Mouse (Mus musculus): ENCODE results near the gene Mageb18. TPM values are rescaled to one million over a fixed set of nuclear protein-coding genes. Genes with fewer than 3 reads are reported as not detected.
"Not testable (repeated sequence)": the region's sequence is repeated elsewhere in the genome, so short reads cannot be mapped to it uniquely, and the experiment has no call there.

The Mageb18 gene
- polyA plus RNA-seq (2011; ENCODE audit: insufficient read length, low read depth, missing spikeins): not detected in 2 replicates

- Histone ChIP-seq H3K4me3 (ENCODE audit: insufficient read depth, low read length) (no peak within 1 kb of the TSS), H3K4me1 (ENCODE audit: control insufficient read depth, insufficient read depth, low read length) (no peaks in the 10 kb centered on the region), H3K27ac (ENCODE audit: insufficient read depth, low read length) (no peak within 1 kb of the TSS)
- TF ChIP-seq CTCF (IDR thresholded peaks at IDR 0.05; ENCODE audit: borderline replicate concordance, insufficient read depth, low read length) (no peak), POLR2A (IDR thresholded peaks at IDR 0.05; ENCODE audit: low read depth, low read length) (no peak)
Observed at GRCm38 (mm10) chrX:92599472-92599871, at the start of gene Mageb18. TSS of gene Mageb18 (minus strand) at chrX:92599572.

GRCm38 (mm10) chrX:92612788-92613187 is 13.4 kb upstream of the Mageb18 start:
- H3K4me3 ChIP-seq (ENCODE audit: insufficient read depth, low read length): no peak overlapping the region
- H3K27ac ChIP-seq (ENCODE audit: insufficient read depth, low read length): no peak overlapping the region
- TF ChIP-seq CTCF (IDR thresholded peaks at IDR 0.05; ENCODE audit: borderline replicate concordance, insufficient read depth, low read length) (no peak), POLR2A (IDR thresholded peaks at IDR 0.05; ENCODE audit: low read depth, low read length) (no peak)
- no peaks in the 10 kb centered on the region for H3K4me1 ChIP-seq (ENCODE audit: control insufficient read depth, insufficient read depth, low read length)

DNA sequence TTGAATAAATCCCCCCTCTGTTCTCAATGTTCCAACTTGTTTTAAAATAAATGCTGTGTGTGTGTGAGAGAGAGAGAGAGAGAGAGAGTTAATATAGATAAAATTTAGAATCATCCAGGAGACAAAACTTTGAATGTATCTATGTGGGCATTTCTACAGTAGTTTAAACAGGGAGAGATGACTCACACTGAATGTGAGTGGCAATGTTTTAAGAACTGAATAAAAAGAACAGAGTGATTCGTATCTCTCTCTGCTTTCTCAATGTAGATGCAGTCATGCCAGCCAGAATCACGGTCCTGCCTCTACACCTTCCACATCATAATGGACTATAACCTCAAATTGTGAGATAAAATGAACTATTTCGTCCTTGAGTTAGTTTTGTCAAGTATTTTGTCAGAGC is 11.1 kb upstream of the Mageb18 start:
- Histone ChIP-seq H3K4me1 (ENCODE audit: control insufficient read depth, insufficient read depth, low read length) (no peaks in the 10 kb centered on the region), H3K4me3 (ENCODE audit: insufficient read depth, low read length) (no peak overlapping the region), H3K27ac (ENCODE audit: insufficient read depth, low read length) (no peak overlapping the region)
- TF ChIP-seq CTCF (IDR thresholded peaks at IDR 0.05; ENCODE audit: borderline replicate concordance, insufficient read depth, low read length) (no peak), POLR2A (IDR thresholded peaks at IDR 0.05; ENCODE audit: low read depth, low read length) (no peak)

DNA sequence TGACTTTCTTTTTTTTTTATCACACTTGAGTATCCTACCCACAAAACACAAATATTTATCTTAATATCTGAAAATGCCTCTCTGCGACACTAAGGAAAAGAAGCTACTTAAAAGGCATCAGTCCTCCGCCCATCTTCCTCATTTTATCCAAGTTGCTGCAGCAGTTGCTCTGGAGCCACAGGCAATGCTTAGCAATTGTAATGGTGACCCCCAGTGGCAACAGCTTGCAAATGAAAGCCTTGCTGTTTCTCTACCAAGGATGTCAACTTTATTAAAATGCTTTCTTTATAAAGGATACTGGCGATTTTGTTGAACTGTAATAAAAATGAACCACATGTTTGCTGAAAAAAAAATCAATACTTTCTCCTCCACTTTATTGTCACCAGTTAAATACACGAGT is 2.0 kb downstream of the Mageb18 start:
- no peak overlapping the region for H3K27ac ChIP-seq (ENCODE audit: insufficient read depth, low read length)
- H3K4me3 ChIP-seq (ENCODE audit: insufficient read depth, low read length): no peak overlapping the region
- no peaks in the 10 kb centered on the region for H3K4me1 ChIP-seq (ENCODE audit: control insufficient read depth, insufficient read depth, low read length)
- no peak for TF ChIP-seq CTCF (IDR thresholded peaks at IDR 0.05; ENCODE audit: borderline replicate concordance, insufficient read depth, low read length)
- no peak for TF ChIP-seq POLR2A (IDR thresholded peaks at IDR 0.05; ENCODE audit: low read depth, low read length)

DNA sequence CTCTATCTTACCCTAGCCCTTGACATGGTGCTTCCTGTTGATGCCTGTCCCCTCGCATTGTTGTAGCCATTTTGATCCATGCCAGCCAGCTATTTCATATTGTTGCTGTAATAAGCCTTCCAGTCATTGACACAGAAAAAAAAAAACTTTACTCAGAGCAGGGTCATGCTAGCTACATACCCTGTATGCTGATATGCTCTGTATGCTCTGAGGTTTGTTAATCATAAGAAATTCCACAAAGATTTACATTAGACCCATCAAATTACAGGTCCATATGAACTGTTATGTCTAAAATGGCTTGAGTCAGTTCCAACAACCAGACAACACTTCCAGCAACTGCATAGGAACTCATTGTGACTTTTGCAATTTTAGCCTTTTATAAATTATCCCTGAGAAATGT is 71.5 kb downstream of the Mageb18 start:
- TF ChIP-seq POLR2A (IDR thresholded peaks at IDR 0.05; ENCODE audit: low read depth, low read length) (no peak), CTCF (IDR thresholded peaks at IDR 0.05; ENCODE audit: borderline replicate concordance, insufficient read depth, low read length) (no peak)
- Histone ChIP-seq H3K4me1 (ENCODE audit: control insufficient read depth, insufficient read depth, low read length) (no peaks in the 10 kb centered on the region), H3K27ac (ENCODE audit: insufficient read depth, low read length) (no peak overlapping the region), H3K4me3 (ENCODE audit: insufficient read depth, low read length) (no peak overlapping the region)

DNA sequence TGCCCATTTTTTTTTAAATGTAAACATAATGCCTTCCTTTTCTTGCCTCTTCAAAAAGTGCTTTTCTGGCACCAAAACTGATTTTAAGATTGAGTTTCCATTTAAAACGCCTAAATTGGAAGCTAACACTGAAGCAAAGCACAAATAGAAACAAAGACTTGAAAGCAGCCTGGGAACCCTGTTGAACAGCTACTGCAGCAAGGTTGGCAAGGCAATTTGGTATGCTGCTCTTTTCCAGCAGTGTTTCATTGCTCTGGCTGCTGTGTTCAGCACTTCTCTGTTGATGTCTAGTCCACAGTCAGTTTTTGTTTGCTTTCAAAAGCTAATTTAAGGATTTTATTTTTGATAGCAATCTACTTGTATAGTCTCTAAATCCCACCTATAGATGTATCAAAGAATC is 101.1 kb downstream of the Mageb18 start:
- TF ChIP-seq CTCF (IDR thresholded peaks at IDR 0.05; ENCODE audit: borderline replicate concordance, insufficient read depth, low read length): no peak
- no peak for TF ChIP-seq POLR2A (IDR thresholded peaks at IDR 0.05; ENCODE audit: low read depth, low read length)
- H3K4me3 ChIP-seq (ENCODE audit: insufficient read depth, low read length): no peak overlapping the region
- no peaks in the 10 kb centered on the region for H3K4me1 ChIP-seq (ENCODE audit: control insufficient read depth, insufficient read depth, low read length)
- no peak overlapping the region for H3K27ac ChIP-seq (ENCODE audit: insufficient read depth, low read length)

- H3K4me3 ChIP-seq (ENCODE audit: insufficient read depth, low read length); H3K4me1 ChIP-seq (ENCODE audit: control insufficient read depth, insufficient read depth, low read length); H3K27ac ChIP-seq (ENCODE audit: insufficient read depth, low read length): not testable (repeated sequence)
Observed at GRCm38 (mm10) chrX:92489649-92490048, 109.7 kb downstream of the Mageb18 start, which contains the start of gene Gm5941. TSS of gene Gm5941 (plus strand) at chrX:92489949.

DNA sequence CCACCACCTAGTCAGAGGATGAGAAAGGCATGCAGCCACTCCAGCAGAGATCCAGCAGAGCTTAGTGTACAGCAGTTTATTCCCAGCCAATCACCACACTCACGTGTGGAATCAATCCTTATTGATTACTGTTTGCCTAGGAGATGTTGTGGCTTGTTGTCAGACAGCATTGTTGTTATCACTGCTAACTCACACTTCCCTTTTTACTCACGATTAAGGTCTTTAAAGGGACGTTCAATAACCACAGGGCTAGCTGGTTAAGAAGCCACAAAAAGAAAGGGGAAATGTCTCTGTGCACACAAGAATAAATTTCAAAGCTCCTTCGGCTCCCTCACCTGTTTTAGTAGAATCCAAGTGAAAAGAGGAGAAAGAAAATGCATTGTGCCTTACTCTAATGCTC is 134.6 kb downstream of the Mageb18 start:
- H3K4me1 ChIP-seq (ENCODE audit: control insufficient read depth, insufficient read depth, low read length): no peaks in the 10 kb centered on the region
- no peak overlapping the region for H3K27ac ChIP-seq (ENCODE audit: insufficient read depth, low read length)
- no peak for TF ChIP-seq POLR2A (IDR thresholded peaks at IDR 0.05; ENCODE audit: low read depth, low read length)
- no peak for TF ChIP-seq CTCF (IDR thresholded peaks at IDR 0.05; ENCODE audit: borderline replicate concordance, insufficient read depth, low read length)
- H3K4me3 ChIP-seq (ENCODE audit: insufficient read depth, low read length): no peak overlapping the region

- H3K4me3 ChIP-seq (ENCODE audit: insufficient read depth, low read length): no peak overlapping the region
- no peak for TF ChIP-seq CTCF (IDR thresholded peaks at IDR 0.05; ENCODE audit: borderline replicate concordance, insufficient read depth, low read length)
- TF ChIP-seq POLR2A (IDR thresholded peaks at IDR 0.05; ENCODE audit: low read depth, low read length): no peak
- H3K27ac ChIP-seq (ENCODE audit: insufficient read depth, low read length): no peak overlapping the region
- H3K4me1 ChIP-seq (ENCODE audit: control insufficient read depth, insufficient read depth, low read length): no peaks in the 10 kb centered on the region
Observed at GRCm38 (mm10) chrX:92460496-92460895, 138.9 kb downstream of the Mageb18 start.

DNA sequence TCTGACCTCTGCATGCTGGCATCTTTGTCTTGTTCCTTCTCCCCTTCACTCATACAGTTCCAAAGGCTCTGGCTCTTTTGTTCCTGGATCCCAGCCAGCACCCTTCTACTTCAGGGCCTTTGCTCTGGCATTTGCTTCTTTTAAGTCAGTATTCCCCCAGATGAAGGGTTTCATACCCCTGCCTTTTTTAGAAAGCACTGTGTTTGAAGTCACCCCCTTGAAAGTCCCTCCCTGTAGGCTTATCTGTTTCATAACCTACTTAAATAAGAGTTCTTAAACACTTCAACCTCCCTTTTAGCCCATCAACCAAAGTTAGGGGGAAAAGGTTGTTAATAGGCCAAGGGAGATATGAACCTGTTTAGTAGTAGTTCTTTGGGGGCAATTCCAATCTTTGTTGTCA is 212.0 kb downstream of the Mageb18 start:
- H3K4me1 ChIP-seq (ENCODE audit: control insufficient read depth, insufficient read depth, low read length): no peaks in the 10 kb centered on the region
- no peak overlapping the region for H3K4me3 ChIP-seq (ENCODE audit: insufficient read depth, low read length)
- TF ChIP-seq CTCF (IDR thresholded peaks at IDR 0.05; ENCODE audit: borderline replicate concordance, insufficient read depth, low read length) (no peak), POLR2A (IDR thresholded peaks at IDR 0.05; ENCODE audit: low read depth, low read length) (no peak)
- H3K27ac ChIP-seq (ENCODE audit: insufficient read depth, low read length): no peak overlapping the region

DNA sequence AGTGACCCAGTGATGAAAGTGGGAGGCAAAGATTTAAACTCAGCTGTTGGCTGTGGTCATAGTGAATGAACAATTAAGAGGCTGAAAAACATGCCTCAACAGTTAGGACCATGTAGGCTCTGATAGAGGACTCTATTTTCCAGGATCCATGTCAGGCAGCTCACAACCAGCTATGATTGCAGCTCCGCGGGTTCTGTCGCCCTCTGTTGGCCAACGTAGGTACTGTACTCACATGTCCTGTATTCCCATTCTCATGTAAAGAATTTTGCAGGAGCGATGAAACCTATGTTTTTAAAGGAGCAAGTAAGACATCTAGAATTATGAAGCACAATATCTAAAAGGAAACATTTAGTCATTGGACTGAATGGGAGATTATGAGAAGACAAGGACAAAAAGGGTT is 256.4 kb downstream of the Mageb18 start:
- no peaks in the 10 kb centered on the region for H3K4me1 ChIP-seq (ENCODE audit: control insufficient read depth, insufficient read depth, low read length)
- H3K27ac ChIP-seq (ENCODE audit: insufficient read depth, low read length): no peak overlapping the region
- TF ChIP-seq CTCF (IDR thresholded peaks at IDR 0.05; ENCODE audit: borderline replicate concordance, insufficient read depth, low read length): peak; percentile 51; the same call in 1 of the 2 replicates
- no peak for TF ChIP-seq POLR2A (IDR thresholded peaks at IDR 0.05; ENCODE audit: low read depth, low read length)
- H3K4me3 ChIP-seq (ENCODE audit: insufficient read depth, low read length): no peak overlapping the region

All from embryonic fibroblast, embryonic 13.5 days (primary cell).